Mouse (Mus musculus): ENCODE data around the gene Aldoart2.
A peak's percentile ranks its signal among the peaks of the same experiment; 100 is the strongest.
"Not testable (repeated sequence)": the region's sequence is repeated elsewhere in the genome, so short reads cannot be mapped to it uniquely, and the experiment has no call there.

Aldoart2 gene

GRCm38 (mm10) chr12:55573794-55574193 lies 8.8 kb downstream of the Aldoart2 start:
- no peak for DNase-seq (ENCODE audit: low read depth)

DNA sequence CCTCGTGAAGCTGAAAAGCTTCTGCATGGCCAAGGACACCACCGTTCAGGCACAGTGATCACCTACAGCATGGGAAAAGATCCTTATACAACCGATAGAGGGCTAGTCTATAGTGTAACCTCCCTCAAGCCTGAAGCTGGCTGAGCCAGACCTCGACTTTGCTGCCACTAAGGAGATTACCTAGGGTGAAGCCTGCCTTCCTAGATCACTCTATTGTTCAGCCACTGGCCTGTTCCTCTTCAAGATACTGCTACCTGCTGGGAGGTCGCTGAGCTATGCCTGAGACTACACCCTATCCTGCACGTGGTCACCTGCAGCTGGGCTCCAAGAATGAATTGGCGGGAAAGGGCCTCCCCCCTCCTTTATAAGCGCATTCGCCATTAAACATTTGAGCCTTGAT lies 21.9 kb downstream of the Aldoart2 start:
- DNase-seq (ENCODE audit: low read depth): not testable (repeated sequence)

- no peak for DNase-seq (ENCODE audit: low read depth)
Measured at GRCm38 (mm10) chr12:55598537-55598886, 33.5 kb downstream of the Aldoart2 start.

DNA sequence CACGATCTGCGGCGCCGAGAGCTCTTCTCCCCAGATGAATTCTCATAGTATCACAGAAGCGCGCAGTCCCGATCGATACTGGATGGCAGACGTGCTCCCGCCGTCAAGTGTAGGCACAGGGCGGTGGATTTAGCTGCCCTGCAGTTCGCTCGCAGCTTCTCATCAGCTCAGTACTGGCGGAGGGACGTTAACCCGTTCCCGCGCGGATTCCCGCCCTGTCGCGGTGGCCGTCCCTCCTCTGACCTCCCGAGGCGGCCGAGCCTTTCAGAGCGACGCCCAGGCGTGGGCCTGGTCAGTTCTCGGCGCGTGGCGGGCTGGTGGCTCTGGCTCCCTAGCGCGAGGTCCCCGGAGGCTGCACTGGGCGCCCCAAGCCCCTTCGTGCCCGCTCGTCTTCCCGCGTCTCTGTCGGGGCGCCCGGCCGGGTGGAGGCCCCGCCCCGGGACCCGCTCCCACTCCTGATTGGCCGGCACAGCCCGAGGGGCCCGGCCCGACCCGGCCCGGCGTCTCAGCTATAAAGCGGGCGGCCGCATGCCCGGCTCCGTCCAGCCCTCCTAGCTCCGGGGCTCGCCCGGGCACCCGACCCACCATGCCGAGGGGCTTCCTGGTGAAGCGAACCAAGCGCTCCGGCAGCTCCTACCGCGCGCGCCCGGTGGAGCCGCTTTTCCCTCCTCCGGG lies 34.0 kb downstream of the Aldoart2 start, which contains the start of gene Insm2:
Gene Insm2 (plus strand): TSS at position 541 of the 675 bp plus-strand sequence.
- peak; percentile 14 for DNase-seq (ENCODE audit: low read depth)

DNA sequence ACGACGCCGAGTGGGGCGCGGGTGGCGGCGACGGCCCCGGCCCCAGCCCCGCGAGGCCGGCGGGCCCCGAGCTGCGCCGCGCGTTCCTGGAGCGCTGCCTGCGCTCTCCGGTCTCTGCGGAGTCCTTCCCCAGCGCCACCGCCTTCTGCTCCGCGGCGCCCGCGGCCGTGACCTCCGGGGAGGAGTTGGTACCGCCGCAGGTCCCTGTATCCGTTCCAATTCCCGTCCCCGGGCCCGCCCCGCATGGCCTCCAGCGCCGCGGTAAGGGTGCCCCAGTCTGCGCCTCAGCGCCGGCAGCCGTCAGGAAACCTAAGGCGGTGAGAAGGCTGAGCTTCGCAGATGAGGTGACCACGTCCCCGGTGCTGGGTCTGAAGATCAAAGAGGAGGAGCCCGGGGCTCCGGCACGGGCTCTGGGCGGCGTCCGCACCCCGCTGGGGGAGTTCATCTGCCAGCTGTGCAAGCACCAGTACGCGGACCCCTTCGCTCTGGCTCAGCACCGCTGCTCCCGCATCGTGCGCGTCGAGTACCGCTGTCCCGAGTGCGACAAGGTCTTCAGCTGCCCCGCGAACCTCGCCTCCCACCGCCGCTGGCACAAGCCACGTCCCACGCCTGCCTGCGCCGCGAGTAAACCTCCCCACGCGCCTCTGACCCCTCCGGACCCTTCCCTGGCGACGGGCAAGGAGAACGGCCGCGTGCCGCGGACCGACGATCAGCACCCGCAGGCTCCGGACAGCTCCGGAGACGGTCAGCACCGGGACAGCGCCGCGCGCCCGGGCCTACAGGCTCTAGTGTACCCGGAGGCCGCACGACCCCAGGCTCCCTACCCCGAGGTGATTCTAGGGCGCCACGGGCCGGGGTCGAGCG lies 34.8 kb downstream of the Aldoart2 start:
- DNase-seq (ENCODE audit: low read depth): peak; percentile 49

DNA sequence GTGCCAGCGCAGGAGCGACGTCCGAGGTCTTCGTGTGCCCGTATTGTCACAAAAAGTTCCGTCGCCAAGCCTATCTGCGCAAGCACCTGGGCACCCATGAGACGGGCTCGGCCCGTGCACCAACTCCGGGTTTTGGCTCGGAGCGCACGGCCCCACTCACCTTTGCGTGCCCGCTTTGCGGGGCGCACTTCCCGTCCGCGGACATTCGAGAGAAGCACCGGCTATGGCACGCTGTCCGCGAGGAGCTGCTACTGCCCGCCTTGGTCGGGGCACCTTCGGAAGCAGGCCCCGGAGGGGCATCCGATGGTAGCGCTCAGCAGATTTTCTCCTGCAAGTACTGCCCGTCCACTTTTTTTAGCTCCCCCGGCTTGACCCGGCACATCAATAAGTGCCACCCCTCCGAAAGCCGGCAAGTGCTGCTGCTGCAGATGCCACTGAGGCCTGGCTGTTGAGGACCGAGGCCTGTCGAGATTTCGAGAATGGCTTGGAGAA lies 35.5 kb downstream of the Aldoart2 start:
- peak; percentile 3 for DNase-seq (ENCODE audit: low read depth)

- DNase-seq (ENCODE audit: low read depth): no peak
Measured at GRCm38 (mm10) chr12:55604411-55604810, 39.4 kb downstream of the Aldoart2 start.

- DNase-seq (ENCODE audit: low read depth): no peak
Measured at GRCm38 (mm10) chr12:55607902-55608301, 42.9 kb downstream of the Aldoart2 start.

GRCm38 (mm10) chr12:55610812-55611211 lies 45.8 kb downstream of the Aldoart2 start:
- no peak for DNase-seq (ENCODE audit: low read depth)
